Mouse (Mus musculus) limb, embryonic 14.5 days (tissue): Measurements from ENCODE around the gene Dclk2. TPM values are rescaled to one million over a fixed set of nuclear protein-coding genes. Genes with fewer than 3 reads are reported as not detected.

Experiments used
- ATAC-seq: fragments of 200-750 bp; cut with Nextera tagmentation; 2 replicates; pipeline ENCODE4 v1.8.0; 2017; ENCODE audit warnings: low read depth, moderate number of reproducible peaks, moderate TSS enrichment; ENCODE audit not compliant: low FRiP score
- DNase-seq: peaks from one replicate; pipeline ENCODE4 v3.0.0-alpha.2; 2015; ENCODE audit warnings: low spot score
- H3K27ac ChIP-seq: fragments of 300-500 bp; sonication (generic); replicated peaks from 2 replicates; pipeline ENCODE4 v1.5.1; 2014; ENCODE audit warnings: low read depth, mild to moderate bottlenecking, low read length, moderate library complexity, mixed read lengths
- H3K27me3 ChIP-seq: fragments of 300-500 bp; sonication (generic); 2 replicates; pipeline ENCODE4 v1.6.1; 2014; ENCODE audit warnings: low read length, mixed read lengths; ENCODE audit not compliant: control insufficient read depth, insufficient read depth
- H3K36me3 ChIP-seq: fragments of 300-500 bp; sonication (generic); 2 replicates; pipeline ENCODE4 v1.6.1; 2014; ENCODE audit warnings: mild to moderate bottlenecking, low read length, moderate library complexity, mixed read lengths; ENCODE audit not compliant: control insufficient read depth, insufficient read depth
- H3K4me1 ChIP-seq: fragments of 300-500 bp; sonication (generic); 2 replicates; pipeline ENCODE4 v1.6.1; 2014; ENCODE audit warnings: antibody characterized with exemption, low read length, mixed read lengths; ENCODE audit not compliant: control insufficient read depth, insufficient read depth
- H3K4me2 ChIP-seq: fragments of 300-500 bp; sonication (generic); replicated peaks from 2 replicates; pipeline ENCODE4 v1.6.1; 2014; ENCODE audit warnings: low read depth, mild to moderate bottlenecking, low read length, moderate library complexity; ENCODE audit not compliant: severe bottlenecking
- H3K4me3 ChIP-seq: fragments of 300-500 bp; sonication (generic); replicated peaks from 2 replicates; pipeline ENCODE4 v1.5.1; 2014; ENCODE audit warnings: low read length
- H3K9ac ChIP-seq: fragments of 300-500 bp; sonication (generic); 2 replicates; pipeline ENCODE4 v1.6.1; 2014; ENCODE audit warnings: mild to moderate bottlenecking, low read depth, low read length, moderate library complexity; ENCODE audit not compliant: severe bottlenecking
- H3K9me3 ChIP-seq: fragments of 300-500 bp; sonication (generic); 2 replicates; pipeline ENCODE4 v1.6.1; 2016; ENCODE audit warnings: low read length; ENCODE audit not compliant: control insufficient read depth
- POLR2A ChIP-seq: fragments of 200-500 bp; IDR thresholded peaks from 2 replicates; pipeline ENCODE4 v1.8.0; 2012; ENCODE audit warnings: inconsistent platforms, mild to moderate bottlenecking, moderate library complexity, borderline replicate concordance; ENCODE audit not compliant: insufficient read depth, insufficient read length; ENCODE audit errors: extremely low read depth
- WGBS: fragments of 180-500 bp; shearing (Covaris S2); extraction: QIAGEN DNeasy Blood & Tissue Kit; methylation state at CpG from one replicate; pipeline ENCODE4 v1.1.7; 2014; 5-methylcytosine and 5-hydroxymethylcytosine counted together
- polyA plus RNA-seq, 2 experiments: library from polyadenylated mRNA; depleted of rRNA in 1 of 2; stranded (reverse) in 1 of 2; unstranded in 1 of 2; fragments of >200 nt; fragmentation: Nextera tagmentation in 1 of 2; extraction: Ambion mirVana in 1 of 2; gene quantifications; 2 replicates each; pipeline versions ENCODE4 v1.2.1 to v1.2.3; 2012 to 2014

Gene Dclk2
- polyA plus RNA-seq, 2 experiments, result 5.4 to 16.7 TPM

GRCm38 (mm10) chr3:86810908-86811307 lies 109.7 kb downstream of the Dclk2 start:
- no peak overlapping the region for H3K27ac ChIP-seq
- no peak overlapping the region for H3K9ac ChIP-seq
- H3K36me3 ChIP-seq, result no peaks in the 10 kb centered on the region
- TF ChIP-seq POLR2A, result no peak
- WGBS, result 77% methylated on average over 5 of the region's 5 CpGs
- H3K4me1 ChIP-seq, result peaks cover 18% of the 10 kb centered on the region
- no peaks in the 10 kb centered on the region for H3K27me3 ChIP-seq
- DNase-seq, result no peak
- no peak overlapping the region for H3K4me3 ChIP-seq
- H3K4me2 ChIP-seq, result no peak overlapping the region
- no peaks in the 10 kb centered on the region for H3K9me3 ChIP-seq
- no peak for ATAC-seq

DNA sequence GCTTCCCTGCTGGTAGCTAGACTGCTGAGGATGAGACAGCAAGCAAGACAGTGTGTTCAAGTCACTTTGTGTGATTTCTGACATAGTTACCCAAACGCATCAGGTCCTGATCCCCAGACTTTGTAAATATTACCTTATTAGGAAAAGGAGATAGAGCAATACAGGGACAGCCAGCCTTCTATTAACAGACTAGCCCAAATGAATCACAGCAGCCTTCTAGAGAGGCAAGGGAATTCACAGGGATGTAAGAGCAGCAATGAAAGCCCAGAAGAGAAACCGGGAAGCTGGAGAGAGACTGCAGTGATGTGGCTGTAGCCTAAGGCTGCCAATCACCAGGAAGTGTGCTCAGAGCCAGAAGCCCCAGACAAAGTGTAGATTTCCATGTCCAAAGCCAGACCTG lies 111.0 kb downstream of the Dclk2 start:
- no peak for DNase-seq
- no peaks in the 10 kb centered on the region for H3K9me3 ChIP-seq
- no peak overlapping the region for H3K4me3 ChIP-seq
- no peaks in the 10 kb centered on the region for H3K27me3 ChIP-seq
- no peak overlapping the region for H3K9ac ChIP-seq
- no peaks in the 10 kb centered on the region for H3K36me3 ChIP-seq
- 39% methylated on average over 2 of the region's 2 CpGs for WGBS
- no peak overlapping the region for H3K27ac ChIP-seq
- H3K4me2 ChIP-seq, result no peak overlapping the region
- no peak for TF ChIP-seq POLR2A
- peaks cover 18% of the 10 kb centered on the region for H3K4me1 ChIP-seq
- ATAC-seq, result no peak

- Histone ChIP-seq H3K4me1 (peaks cover 18% of the 10 kb centered on the region), H3K9ac (no peak overlapping the region), H3K4me2 (no peak overlapping the region), H3K4me3 (no peak overlapping the region), H3K9me3 (no peaks in the 10 kb centered on the region), H3K36me3 (no peaks in the 10 kb centered on the region), H3K27ac (no peak overlapping the region), H3K27me3 (no peaks in the 10 kb centered on the region)
- 72% methylated on average over 9 of the region's 9 CpGs for WGBS
- ATAC-seq (no peak), DNase-seq (no peak)
- no peak for TF ChIP-seq POLR2A
Observed at GRCm38 (mm10) chr3:86809199-86809598, 111.5 kb downstream of the Dclk2 start.

DNA sequence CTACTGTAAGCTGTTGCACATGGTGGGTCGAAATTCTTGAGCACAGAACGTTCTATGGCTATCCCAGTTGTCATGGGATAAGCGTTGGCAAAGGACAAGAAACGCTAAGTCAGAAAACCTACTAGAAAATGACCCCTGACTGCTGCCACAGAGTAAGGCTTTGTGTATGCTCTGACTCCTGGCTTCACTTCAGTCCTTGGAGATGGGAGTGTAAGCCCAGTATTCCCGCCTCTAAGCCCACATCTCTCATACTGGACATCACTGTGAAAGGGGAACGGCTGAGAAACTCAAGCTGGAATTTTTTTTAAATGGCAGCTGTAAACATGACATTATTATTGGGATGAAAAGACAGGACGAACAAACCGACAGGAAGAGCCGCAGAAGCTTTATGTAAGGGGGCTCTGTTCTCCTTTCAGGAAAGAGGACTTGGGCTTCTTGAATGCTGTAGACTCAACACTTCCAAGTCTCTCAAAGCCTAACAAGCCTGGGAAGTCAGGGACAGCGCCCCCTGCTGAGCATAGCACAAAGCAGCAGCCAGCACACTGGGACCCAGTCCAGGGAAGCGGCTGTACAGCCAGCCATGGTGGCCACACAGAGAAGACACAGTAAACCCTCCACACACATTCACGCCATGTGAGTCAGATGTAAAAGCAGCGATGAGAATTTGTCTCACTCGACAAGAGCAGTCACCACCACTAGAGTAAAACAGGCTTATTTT lies 112.7 kb downstream of the Dclk2 start:
- DNase-seq (peak; percentile 52), ATAC-seq (no peak)
- Histone ChIP-seq H3K9me3 (no peaks in the 10 kb centered on the region), H3K27ac (no peak overlapping the region), H3K4me1 (peaks cover 18% of the 10 kb centered on the region), H3K36me3 (no peaks in the 10 kb centered on the region), H3K4me3 (no peak overlapping the region), H3K9ac (no peak overlapping the region), H3K4me2 (no peak overlapping the region), H3K27me3 (no peaks in the 10 kb centered on the region)
- WGBS, result 76% methylated on average over 14 of the region's 14 CpGs
- no peak for TF ChIP-seq POLR2A

- no peak overlapping the region for H3K4me2 ChIP-seq
- H3K27ac ChIP-seq, result no peak overlapping the region
- H3K4me1 ChIP-seq, result peaks cover 18% of the 10 kb centered on the region
- 57% methylated on average over 9 of the region's 9 CpGs for WGBS
- no peaks in the 10 kb centered on the region for H3K27me3 ChIP-seq
- H3K36me3 ChIP-seq, result no peaks in the 10 kb centered on the region
- H3K4me3 ChIP-seq, result no peak overlapping the region
- no peak for TF ChIP-seq POLR2A
- ATAC-seq (peak; percentile 37; the same call in 1 of the 2 replicates), DNase-seq (no peak)
- H3K9me3 ChIP-seq, result no peaks in the 10 kb centered on the region
- H3K9ac ChIP-seq, result no peak overlapping the region
Observed at GRCm38 (mm10) chr3:86806834-86807233, 113.8 kb downstream of the Dclk2 start.
